Mouse (Mus musculus): Measurements from ENCODE around the gene E2f4. TPM values are rescaled to one million over a fixed set of nuclear protein-coding genes. Genes with fewer than 3 reads are reported as not detected.

The E2f4 gene
- total RNA-seq (2022), result 10 to 100 TPM; 18.7 to 21.9 (median 21.4) TPM

- DNase-seq (ENCODE audit: low spot score), result peak; percentile 93
These were observed at the start of gene E2f4 for GRCm38 (mm10) chr8:105297511-105298192. E2f4 (plus strand) TSS chr8:105297663.

- no peak for DNase-seq (ENCODE audit: low spot score)
These were observed 45.5 kb upstream of the E2f4 start for GRCm38 (mm10) chr8:105251954-105252353.

GRCm38 (mm10) chr8:105252680-105253537, 44.6 kb upstream of the E2f4 start:
- no peak for DNase-seq (ENCODE audit: low spot score)

GRCm38 (mm10) chr8:105253766-105254151, 43.7 kb upstream of the E2f4 start:
- DNase-seq (ENCODE audit: low spot score), result no peak

GRCm38 (mm10) chr8:105254152-105254965, 43.1 kb upstream of the E2f4 start:
- DNase-seq (ENCODE audit: low spot score), result peak; percentile 85

- peak; percentile 73 for DNase-seq (ENCODE audit: low spot score)
These were observed 42.5 kb upstream of the E2f4 start, which contains the start of gene B3gnt9 for GRCm38 (mm10) chr8:105254966-105255350. B3gnt9 (minus strand) TSS chr8:105255153.

GRCm38 (mm10) chr8:105257318-105258114, 39.9 kb upstream of the E2f4 start:
- DNase-seq (ENCODE audit: low spot score), result no peak

GRCm38 (mm10) chr8:105258911-105259720, 38.3 kb upstream of the E2f4 start:
- DNase-seq (ENCODE audit: low spot score), result no peak

- no peak for DNase-seq (ENCODE audit: low spot score)
These were observed 37.6 kb upstream of the E2f4 start for GRCm38 (mm10) chr8:105259721-105260320.

GRCm38 (mm10) chr8:105260371-105261099, 36.9 kb upstream of the E2f4 start:
- no peak for DNase-seq (ENCODE audit: low spot score)

- no peak for DNase-seq (ENCODE audit: low spot score)
These were observed 36.0 kb upstream of the E2f4 start for GRCm38 (mm10) chr8:105261326-105261980.

GRCm38 (mm10) chr8:105263244-105263912, 34.1 kb upstream of the E2f4 start:
- no peak for DNase-seq (ENCODE audit: low spot score)

GRCm38 (mm10) chr8:105264024-105264982, 33.2 kb upstream of the E2f4 start, which contains the start of the genes Tradd and Fbxl8:
Tradd (minus strand) TSS chr8:105264609.
Fbxl8 (plus strand) TSS chr8:105264648.
- DNase-seq (ENCODE audit: low spot score), result peak; percentile 78

GRCm38 (mm10) chr8:105265128-105265527, 32.3 kb upstream of the E2f4 start:
- no peak for DNase-seq (ENCODE audit: low spot score)

- no peak for DNase-seq (ENCODE audit: low spot score)
These were observed 30.7 kb upstream of the E2f4 start for GRCm38 (mm10) chr8:105266775-105267174.

- DNase-seq (ENCODE audit: low spot score), result no peak
These were observed 29.0 kb upstream of the E2f4 start for GRCm38 (mm10) chr8:105268342-105269074.
